Mouse (Mus musculus) forebrain, embryonic 16.5 days (tissue): ENCODE data around the gene 1700016K19Rik. TPM values are rescaled to one million over a fixed set of nuclear protein-coding genes. Genes with fewer than 3 reads are reported as not detected.
"Not testable (repeated sequence)": the region's sequence is repeated elsewhere in the genome, so short reads cannot be mapped to it uniquely, and the experiment has no call there.

Experiments
- ATAC-seq: fragments of 200-750 bp; cut with Nextera tagmentation; 2 replicates; pipeline ENCODE4 v1.8.0; 2017; ENCODE audit warnings: mild to moderate bottlenecking, moderate library complexity
- H3K27ac ChIP-seq: fragments of 300-500 bp; sonication (generic); 2 replicates; pipeline ENCODE4 v1.5.1; 2014; ENCODE audit warnings: low read length, control low read depth
- H3K27me3 ChIP-seq: fragments of 300-500 bp; sonication (generic); replicated peaks from 2 replicates; pipeline ENCODE4 v1.6.1; 2014; ENCODE audit warnings: low read length; ENCODE audit not compliant: control insufficient read depth, insufficient read depth
- H3K36me3 ChIP-seq: fragments of 300-500 bp; sonication (generic); 2 replicates; pipeline ENCODE4 v1.6.1; 2014; ENCODE audit not compliant: control insufficient read depth, insufficient read depth
- H3K4me1 ChIP-seq: fragments of 300-500 bp; sonication (generic); replicated peaks from 2 replicates; pipeline ENCODE4 v1.6.1; 2014; ENCODE audit warnings: low read length; ENCODE audit not compliant: control insufficient read depth, insufficient read depth
- H3K4me2 ChIP-seq: fragments of 300-500 bp; sonication (generic); 2 replicates; pipeline ENCODE4 v1.6.1; 2014; ENCODE audit warnings: mild to moderate bottlenecking, low read length, control low read depth
- H3K4me3 ChIP-seq: fragments of 300-500 bp; sonication (generic); replicated peaks from 2 replicates; pipeline ENCODE4 v1.5.1; 2014; ENCODE audit warnings: mild to moderate bottlenecking, low read length, control low read depth
- H3K9ac ChIP-seq: fragments of 300-500 bp; sonication (generic); replicated peaks from 2 replicates; pipeline ENCODE4 v1.6.1; 2014; ENCODE audit warnings: low read depth, low read length, control low read depth
- H3K9me3 ChIP-seq: fragments of 300-500 bp; sonication (generic); 2 replicates; pipeline ENCODE4 v1.6.1; 2016; ENCODE audit warnings: low read length; ENCODE audit not compliant: control insufficient read depth
- WGBS: fragments of 180-500 bp; shearing (Covaris S2); extraction: QIAGEN DNeasy Blood & Tissue Kit; methylation state at CpG from one replicate; pipeline ENCODE4 v1.1.7; 2014; 5-methylcytosine and 5-hydroxymethylcytosine counted together
- polyA plus RNA-seq: library from polyadenylated mRNA; unstranded; fragments of >200 nt; fragmentation: Nextera tagmentation; extraction: Ambion mirVana; gene quantifications from 2 replicates; pipeline ENCODE4 v1.2.1, GENCODE M21; 2015

1700016K19Rik gene
- polyA plus RNA-seq, 1 experiment from 2014 or later: 4.1 TPM

GRCm38 (mm10) chr11:76000701-76001100 lies 989 bp downstream of the 1700016K19Rik start:
- H3K36me3 ChIP-seq: no peaks in the 10 kb centered on the region

GRCm38 (mm10) chr11:76001237-76001878 lies 1.6 kb downstream of the 1700016K19Rik start:
- WGBS: 58% methylated on average over 3 of the region's 3 CpGs
- ATAC-seq: no peak
- no peaks in the 10 kb centered on the region for H3K36me3 ChIP-seq
- no peak overlapping the region for H3K27ac ChIP-seq
- H3K27me3 ChIP-seq: 0 out of 2 replicates have a peak, but pooled peaks cover 3% of the 10 kb centered on the region
- H3K9me3 ChIP-seq: no peaks in the 10 kb centered on the region
- no peaks in the 10 kb centered on the region for H3K4me1 ChIP-seq
- no peak overlapping the region for H3K4me2 ChIP-seq
- H3K9ac ChIP-seq: no peak overlapping the region
- no peak overlapping the region for H3K4me3 ChIP-seq

More at GRCm38 (mm10) chr11:76000701-76001100, 989 bp downstream of the 1700016K19Rik start:
- Histone ChIP-seq H3K4me2 (no peak overlapping the region), H3K27ac (no peak overlapping the region), H3K4me3 (no peak overlapping the region), H3K9ac (no peak overlapping the region), H3K4me1 (no peaks in the 10 kb centered on the region), H3K27me3 (0 out of 2 replicates have a peak, but pooled peaks cover 3% of the 10 kb centered on the region), H3K9me3 (no peaks in the 10 kb centered on the region)
- 78% methylated on average over 5 of the region's 5 CpGs for WGBS
- ATAC-seq: no peak

- not testable (repeated sequence) for H3K27me3 ChIP-seq, H3K4me1 ChIP-seq, H3K4me3 ChIP-seq, H3K27ac ChIP-seq, H3K9ac ChIP-seq, H3K9me3 ChIP-seq, ATAC-seq, H3K36me3 ChIP-seq, H3K4me2 ChIP-seq
- 91% methylated on average over 7 of the region's 7 CpGs for WGBS
Measured at GRCm38 (mm10) chr11:76004276-76004675, 4.6 kb downstream of the 1700016K19Rik start.

- H3K36me3 ChIP-seq: no peaks in the 10 kb centered on the region
- H3K27me3 ChIP-seq: no peaks in the 10 kb centered on the region
- H3K9ac ChIP-seq: no peak overlapping the region
- H3K9me3 ChIP-seq: no peaks in the 10 kb centered on the region
- no peak overlapping the region for H3K4me2 ChIP-seq
- no peak overlapping the region for H3K4me3 ChIP-seq
- H3K4me1 ChIP-seq: no peaks in the 10 kb centered on the region
- H3K27ac ChIP-seq: no peak overlapping the region
- 76% methylated on average over 2 of the region's 2 CpGs for WGBS
- no peak for ATAC-seq
Measured at GRCm38 (mm10) chr11:76008162-76008561, 8.4 kb downstream of the 1700016K19Rik start.

GRCm38 (mm10) chr11:76009101-76009500 lies 9.4 kb downstream of the 1700016K19Rik start:
- Histone ChIP-seq H3K4me3 (no peak overlapping the region), H3K27ac (no peak overlapping the region), H3K27me3 (no peaks in the 10 kb centered on the region), H3K9me3 (no peaks in the 10 kb centered on the region), H3K4me1 (no peaks in the 10 kb centered on the region), H3K4me2 (no peak overlapping the region), H3K9ac (no peak overlapping the region), H3K36me3 (no peaks in the 10 kb centered on the region)
- WGBS: 88% methylated on average over 6 of the region's 6 CpGs
- no peak for ATAC-seq

- no peaks in the 10 kb centered on the region for H3K36me3 ChIP-seq
- H3K27ac ChIP-seq: no peak overlapping the region
- no peak overlapping the region for H3K4me3 ChIP-seq
- no peaks in the 10 kb centered on the region for H3K27me3 ChIP-seq
- 89% methylated on average over 9 of the region's 9 CpGs for WGBS
- H3K4me2 ChIP-seq: no peak overlapping the region
- ATAC-seq: no peak
- no peaks in the 10 kb centered on the region for H3K9me3 ChIP-seq
- no peak overlapping the region for H3K9ac ChIP-seq
- H3K4me1 ChIP-seq: no peaks in the 10 kb centered on the region
Measured at GRCm38 (mm10) chr11:76010838-76011624, 11.3 kb downstream of the 1700016K19Rik start.

GRCm38 (mm10) chr11:76015251-76015650 lies 15.5 kb downstream of the 1700016K19Rik start:
- Histone ChIP-seq H3K36me3 (no peaks in the 10 kb centered on the region), H3K9ac (no peak overlapping the region), H3K27ac (no peak overlapping the region), H3K4me1 (peaks cover 4% of the 10 kb centered on the region; the same call in 1 of the 2 replicates), H3K4me3 (no peak overlapping the region), H3K4me2 (no peak overlapping the region), H3K9me3 (no peaks in the 10 kb centered on the region), H3K27me3 (no peaks in the 10 kb centered on the region)
- ATAC-seq: no peak
- 91% methylated on average over 6 of the region's 6 CpGs for WGBS

GRCm38 (mm10) chr11:76015814-76016213 lies 16.1 kb downstream of the 1700016K19Rik start:
- 66% methylated on average over 4 of the region's 4 CpGs for WGBS
- H3K9ac ChIP-seq: no peak overlapping the region
- ATAC-seq: no peak
- H3K27me3 ChIP-seq: no peaks in the 10 kb centered on the region
- H3K4me2 ChIP-seq: no peak overlapping the region
- no peaks in the 10 kb centered on the region for H3K9me3 ChIP-seq
- H3K27ac ChIP-seq: no peak overlapping the region
- no peaks in the 10 kb centered on the region for H3K36me3 ChIP-seq
- peaks cover 5% of the 10 kb centered on the region; the same call in 1 of the 2 replicates for H3K4me1 ChIP-seq
- no peak overlapping the region for H3K4me3 ChIP-seq

- 65% methylated on average over 4 of the region's 4 CpGs for WGBS
- no peak overlapping the region for H3K4me2 ChIP-seq
- no peaks in the 10 kb centered on the region for H3K27me3 ChIP-seq
- H3K9me3 ChIP-seq: no peaks in the 10 kb centered on the region
- no peak for ATAC-seq
- no peak overlapping the region for H3K27ac ChIP-seq
- no peak overlapping the region for H3K4me3 ChIP-seq
- no peak overlapping the region for H3K9ac ChIP-seq
- H3K4me1 ChIP-seq: peaks cover 5% of the 10 kb centered on the region; the same call in 1 of the 2 replicates
- H3K36me3 ChIP-seq: no peaks in the 10 kb centered on the region
Measured at GRCm38 (mm10) chr11:76019879-76020278, 20.2 kb downstream of the 1700016K19Rik start.
